Mouse (Mus musculus) heart, embryonic 16.5 days (tissue): ENCODE measurements around the gene Umps. TPM values are rescaled to one million over a fixed set of nuclear protein-coding genes. Genes with fewer than 3 reads are reported as not detected.

ENCODE experiments used
- ATAC-seq: fragments of 200-750 bp; cut with Nextera tagmentation; replicated peaks from 2 replicates; pipeline ENCODE4 v1.8.0; 2017; ENCODE audit warnings: moderate number of reproducible peaks; ENCODE audit not compliant: insufficient read depth, low FRiP score; ENCODE audit errors: extremely low read depth
- H3K27ac ChIP-seq: fragments of 300-500 bp; sonication (generic); 2 replicates; pipeline ENCODE4 v1.5.1; 2014; ENCODE audit warnings: mild to moderate bottlenecking, low read length, control low read depth, moderate library complexity
- H3K27me3 ChIP-seq: fragments of 300-500 bp; sonication (generic); 2 replicates; pipeline ENCODE4 v1.6.1; 2014; ENCODE audit warnings: low read length, mixed read lengths; ENCODE audit not compliant: control insufficient read depth, insufficient read depth
- H3K36me3 ChIP-seq: fragments of 300-500 bp; sonication (generic); 2 replicates; pipeline ENCODE4 v1.6.1; 2014; ENCODE audit not compliant: control insufficient read depth, insufficient read depth
- H3K4me1 ChIP-seq: fragments of 300-500 bp; sonication (generic); 2 replicates; pipeline ENCODE4 v1.6.1; 2014; ENCODE audit warnings: low read length, mixed read lengths; ENCODE audit not compliant: control insufficient read depth, insufficient read depth
- H3K4me2 ChIP-seq: fragments of 300-500 bp; sonication (generic); 2 replicates; pipeline ENCODE4 v1.6.1; 2014; ENCODE audit warnings: low read depth, mild to moderate bottlenecking, control low read depth, low read length
- H3K4me3 ChIP-seq: fragments of 300-500 bp; sonication (generic); 2 replicates; pipeline ENCODE4 v1.5.1; 2014; ENCODE audit warnings: mild to moderate bottlenecking, control low read depth, low read length
- H3K9ac ChIP-seq: fragments of 300-500 bp; sonication (generic); 2 replicates; pipeline ENCODE4 v1.6.1; 2014; ENCODE audit warnings: low read length, control low read depth
- H3K9me3 ChIP-seq: fragments of 300-500 bp; sonication (generic); replicated peaks from 2 replicates; pipeline ENCODE4 v1.6.1; 2016; ENCODE audit warnings: low read length; ENCODE audit not compliant: control insufficient read depth
- WGBS: fragments of 180-500 bp; shearing (Covaris S2); extraction: QIAGEN DNeasy Blood & Tissue Kit; methylation state at CpG from one replicate; pipeline ENCODE4 v1.1.7; 2014; 5-methylcytosine and 5-hydroxymethylcytosine counted together
- polyA plus RNA-seq: library from polyadenylated mRNA; unstranded; fragments of >200 nt; fragmentation: Nextera tagmentation; extraction: Ambion mirVana; gene quantifications from 2 replicates; pipeline ENCODE4 v1.2.1, GENCODE M21; 2015

Umps gene
- polyA plus RNA-seq, 1 experiment from 2014 or later = 30.7 TPM

DNA sequence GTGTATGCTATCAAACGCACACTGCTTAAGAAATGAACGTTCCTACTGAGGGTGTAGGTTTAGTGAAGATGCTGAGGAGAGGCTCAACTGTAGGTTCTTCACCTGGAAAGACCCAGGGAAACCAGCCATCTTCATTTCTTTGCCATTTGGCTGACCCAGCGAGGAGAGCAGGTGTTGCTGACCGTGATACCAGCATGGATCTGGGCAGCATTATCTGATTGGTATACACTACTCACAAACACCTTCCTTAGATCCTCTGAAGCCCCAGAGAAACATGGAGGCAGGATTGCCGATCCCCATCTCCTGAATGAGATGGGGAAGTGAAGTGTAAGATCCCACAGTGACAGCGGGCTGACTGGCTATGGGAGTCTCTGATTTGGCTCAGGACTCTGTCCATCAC lies 31.2 kb upstream of the Umps start:
- no peak overlapping the region for H3K27ac ChIP-seq
- WGBS = 73% methylated on average over 6 of the region's 6 CpGs

DNA sequence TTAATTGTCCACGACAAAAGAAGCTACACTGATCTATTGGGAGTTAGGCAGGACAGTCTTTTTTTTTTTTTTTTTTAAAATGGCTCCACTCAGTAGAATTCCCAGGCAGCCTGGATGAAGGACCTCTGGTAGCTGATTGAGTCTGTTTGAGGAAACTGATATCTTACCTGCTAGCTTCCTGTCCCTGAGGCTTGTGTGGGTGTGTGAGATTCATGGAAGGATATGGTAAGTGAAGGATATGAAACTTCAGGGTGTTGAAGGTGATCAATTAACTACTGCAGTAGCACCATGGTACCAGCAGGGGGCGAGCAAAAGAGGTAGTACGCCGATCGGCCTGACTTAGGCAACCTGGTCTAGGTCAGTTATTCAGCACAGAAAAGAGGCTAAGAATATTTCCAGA lies 29.2 kb upstream of the Umps start:
- ATAC-seq = no peak
- H3K4me1 ChIP-seq = no peaks in the 10 kb centered on the region
- WGBS = 3% methylated on average over 5 of the region's 5 CpGs

More for the DNA sequence above, 31.2 kb upstream of the Umps start:
- H3K9ac ChIP-seq = no peak overlapping the region
- no peaks in the 10 kb centered on the region for H3K27me3 ChIP-seq
- no peaks in the 10 kb centered on the region for H3K9me3 ChIP-seq
- no peak overlapping the region for H3K4me3 ChIP-seq
- no peaks in the 10 kb centered on the region for H3K36me3 ChIP-seq
- no peak for ATAC-seq
- 0 out of 2 replicates have a peak, but pooled peaks cover under 1% of the 10 kb centered on the region for H3K4me1 ChIP-seq
- no peak overlapping the region for H3K4me2 ChIP-seq

DNA sequence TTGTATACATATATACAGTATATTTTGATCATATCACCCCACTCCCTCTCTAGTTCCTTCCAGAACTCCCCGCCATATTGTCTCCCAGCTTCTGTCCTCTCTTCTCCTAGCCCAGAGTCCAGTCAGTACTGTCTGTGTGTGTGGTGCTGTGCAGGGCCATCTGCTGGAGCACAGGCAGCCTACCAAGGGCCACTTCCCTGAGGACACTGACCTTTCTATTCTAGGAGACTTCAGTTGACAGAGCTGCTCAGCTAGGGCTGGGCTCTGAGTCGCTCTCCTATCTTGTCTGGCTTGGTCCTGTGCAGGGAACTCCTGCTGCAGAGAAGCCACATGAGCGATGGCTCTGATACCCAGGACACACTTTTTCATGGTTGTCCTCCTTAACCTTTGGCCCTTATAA lies 28.7 kb upstream of the Umps start:
- Histone ChIP-seq H3K9ac (no peak overlapping the region), H3K27me3 (no peaks in the 10 kb centered on the region), H3K4me1 (no peaks in the 10 kb centered on the region), H3K27ac (no peak overlapping the region), H3K4me2 (no peak overlapping the region), H3K36me3 (no peaks in the 10 kb centered on the region), H3K4me3 (no peak overlapping the region), H3K9me3 (no peaks in the 10 kb centered on the region)
- no peak for ATAC-seq
- WGBS = 63% methylated on average over 3 of the region's 3 CpGs

More for the DNA sequence above, 29.2 kb upstream of the Umps start:
- no peak overlapping the region for H3K4me2 ChIP-seq
- H3K4me3 ChIP-seq = no peak overlapping the region
- H3K9me3 ChIP-seq = no peaks in the 10 kb centered on the region
- H3K9ac ChIP-seq = no peak overlapping the region
- no peaks in the 10 kb centered on the region for H3K36me3 ChIP-seq
- no peak overlapping the region for H3K27ac ChIP-seq
- H3K27me3 ChIP-seq = no peaks in the 10 kb centered on the region

GRCm38 (mm10) chr16:33994321-33994720 lies 27.5 kb upstream of the Umps start:
- H3K36me3 ChIP-seq = no peaks in the 10 kb centered on the region
- no peak overlapping the region for H3K27ac ChIP-seq
- H3K4me3 ChIP-seq = no peak overlapping the region
- H3K27me3 ChIP-seq = no peaks in the 10 kb centered on the region
- no peak for ATAC-seq
- H3K4me2 ChIP-seq = no peak overlapping the region
- WGBS = 78% methylated on average over 6 of the region's 6 CpGs
- no peaks in the 10 kb centered on the region for H3K4me1 ChIP-seq
- H3K9ac ChIP-seq = no peak overlapping the region
- no peaks in the 10 kb centered on the region for H3K9me3 ChIP-seq

GRCm38 (mm10) chr16:33990712-33991111 lies 23.9 kb upstream of the Umps start:
- Histone ChIP-seq H3K4me2 (no peak overlapping the region), H3K4me1 (no peaks in the 10 kb centered on the region), H3K36me3 (no peaks in the 10 kb centered on the region), H3K4me3 (no peak overlapping the region), H3K9ac (no peak overlapping the region), H3K9me3 (no peaks in the 10 kb centered on the region), H3K27me3 (no peaks in the 10 kb centered on the region), H3K27ac (no peak overlapping the region)
- 69% methylated on average over 4 of the region's 4 CpGs for WGBS
- ATAC-seq = no peak

DNA sequence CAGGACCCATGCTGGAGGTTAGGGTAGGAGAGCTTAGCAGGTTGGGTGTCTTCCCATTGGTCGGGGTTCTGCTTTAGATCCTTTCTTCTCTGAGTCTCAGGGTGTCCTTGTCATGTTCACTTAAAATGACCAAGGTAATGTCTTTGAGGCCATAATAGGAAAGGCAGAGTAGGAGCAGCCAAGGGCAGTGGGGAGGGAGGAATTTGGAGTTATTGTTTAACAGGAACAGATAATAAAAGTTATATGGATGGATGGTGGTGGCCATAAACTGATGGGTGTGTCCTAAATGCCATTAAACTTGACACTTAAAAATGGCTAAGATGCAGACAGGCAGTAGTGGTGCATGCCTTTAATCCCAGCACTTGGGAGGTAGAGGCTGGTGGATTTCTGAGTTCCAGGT lies 22.3 kb upstream of the Umps start:
- H3K27ac ChIP-seq = no peak overlapping the region
- H3K4me3 ChIP-seq = no peak overlapping the region
- no peaks in the 10 kb centered on the region for H3K9me3 ChIP-seq
- H3K4me1 ChIP-seq = no peaks in the 10 kb centered on the region
- H3K36me3 ChIP-seq = no peaks in the 10 kb centered on the region
- ATAC-seq = no peak
- H3K9ac ChIP-seq = no peak overlapping the region
- 87% methylated on average over 1 of the region's 1 CpGs for WGBS
- no peak overlapping the region for H3K4me2 ChIP-seq
- H3K27me3 ChIP-seq = no peaks in the 10 kb centered on the region

DNA sequence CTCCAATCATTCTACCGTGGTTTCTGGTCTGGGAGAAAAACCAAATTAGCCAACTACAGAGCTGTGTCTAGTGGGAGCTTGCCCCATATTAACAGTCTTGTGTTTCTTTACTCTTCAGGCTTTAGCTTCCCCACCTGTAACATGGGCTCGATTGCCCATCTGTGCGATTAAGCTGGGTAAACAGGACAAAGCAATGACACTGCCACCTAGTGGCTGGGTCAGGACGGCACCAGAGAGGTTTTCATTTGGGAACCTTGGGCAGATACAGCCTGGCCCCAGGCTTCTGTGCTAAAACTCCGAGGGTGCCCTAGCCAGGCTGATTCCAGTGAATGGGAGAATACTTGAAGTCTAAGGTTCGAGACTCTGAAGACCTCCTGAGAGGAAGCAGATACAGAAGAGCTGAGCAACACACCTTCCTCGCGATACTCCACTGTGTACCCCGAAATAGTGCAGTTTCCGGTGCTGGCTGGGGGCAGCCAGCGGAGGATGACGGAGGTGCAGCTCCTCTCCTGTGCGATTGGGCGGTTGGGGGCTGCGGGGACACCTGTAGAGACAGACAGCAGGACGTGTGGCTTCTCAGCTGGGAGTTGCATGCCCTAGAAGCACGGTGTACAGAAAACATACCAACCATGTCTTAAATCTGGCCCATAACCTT lies 21.6 kb upstream of the Umps start:
- H3K4me2 ChIP-seq = no peak overlapping the region
- H3K4me3 ChIP-seq = no peak overlapping the region
- H3K27me3 ChIP-seq = no peaks in the 10 kb centered on the region
- no peaks in the 10 kb centered on the region for H3K4me1 ChIP-seq
- H3K9ac ChIP-seq = no peak overlapping the region
- 55% methylated on average over 17 of the region's 17 CpGs for WGBS
- H3K36me3 ChIP-seq = no peaks in the 10 kb centered on the region
- H3K27ac ChIP-seq = no peak overlapping the region
- ATAC-seq = no peak
- no peaks in the 10 kb centered on the region for H3K9me3 ChIP-seq

- no peak overlapping the region for H3K4me2 ChIP-seq
- H3K9me3 ChIP-seq = no peaks in the 10 kb centered on the region
- ATAC-seq = no peak
- H3K4me3 ChIP-seq = no peak overlapping the region
- H3K27me3 ChIP-seq = no peaks in the 10 kb centered on the region
- no peaks in the 10 kb centered on the region for H3K4me1 ChIP-seq
- H3K27ac ChIP-seq = no peak overlapping the region
- H3K36me3 ChIP-seq = no peaks in the 10 kb centered on the region
- 85% methylated on average over 7 of the region's 7 CpGs for WGBS
- no peak overlapping the region for H3K9ac ChIP-seq
These were observed 20.2 kb upstream of the Umps start for GRCm38 (mm10) chr16:33986993-33987392.

DNA sequence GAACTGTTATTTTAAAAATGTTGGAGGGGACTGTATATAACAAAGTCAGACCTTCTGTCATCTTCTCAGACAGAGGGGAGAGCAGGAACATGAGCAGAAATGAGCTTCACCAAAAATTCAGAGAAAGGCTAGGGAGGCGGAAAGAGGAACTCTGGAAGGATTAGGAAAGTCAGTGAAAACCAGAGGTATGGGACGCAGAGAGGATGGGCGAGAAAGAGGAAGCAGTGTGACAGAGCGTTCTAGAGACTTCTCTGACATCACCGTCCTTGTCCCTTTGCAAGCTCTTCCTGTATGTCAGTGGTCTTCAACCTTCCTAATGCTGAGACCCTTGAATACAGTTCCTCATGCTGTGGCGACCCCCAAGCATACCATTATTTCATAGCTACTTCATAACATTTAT lies 18.5 kb upstream of the Umps start:
- no peak for ATAC-seq

More for the DNA sequence above, 18.5 kb upstream of the Umps start:
- no peak overlapping the region for H3K4me3 ChIP-seq
- H3K27me3 ChIP-seq = no peaks in the 10 kb centered on the region
- no peaks in the 10 kb centered on the region for H3K36me3 ChIP-seq
- no peaks in the 10 kb centered on the region for H3K9me3 ChIP-seq
- H3K9ac ChIP-seq = no peak overlapping the region
- WGBS = 74% methylated on average over 6 of the region's 6 CpGs
- H3K4me2 ChIP-seq = no peak overlapping the region
- H3K27ac ChIP-seq = no peak overlapping the region
- no peaks in the 10 kb centered on the region for H3K4me1 ChIP-seq
